Mouse (Mus musculus) intestine, embryonic 14.5 days (tissue): ENCODE results near the gene Snrnp35. TPM values are rescaled to one million over a fixed set of nuclear protein-coding genes. Genes with fewer than 3 reads are reported as not detected.

ENCODE experiments used
- ATAC-seq: fragments of 200-750 bp; cut with Nextera tagmentation; replicated peaks from 2 replicates; pipeline ENCODE4 v1.8.0; 2017; ENCODE audit warnings: low read depth, moderate number of reproducible peaks, moderate TSS enrichment, moderate library complexity; ENCODE audit not compliant: low FRiP score, low TSS enrichment
- DNase-seq: peaks from one replicate; pipeline ENCODE4 v3.0.0-alpha.2; 2018; ENCODE audit warnings: low spot score
- H3K27ac ChIP-seq: fragments of 300-500 bp; sonication (generic); 2 replicates; pipeline ENCODE4 v1.5.1; 2014; ENCODE audit warnings: low read depth, mild to moderate bottlenecking, control low read depth
- H3K27me3 ChIP-seq: fragments of 300-500 bp; sonication (generic); replicated peaks from 2 replicates; pipeline ENCODE4 v1.6.1; 2014; ENCODE audit warnings: low read length, control low read depth; ENCODE audit not compliant: control insufficient read depth, insufficient read depth
- H3K36me3 ChIP-seq: fragments of 300-500 bp; sonication (generic); 2 replicates; pipeline ENCODE4 v1.6.1; 2014; ENCODE audit warnings: low read length, control low read depth; ENCODE audit not compliant: control insufficient read depth, insufficient read depth
- H3K4me1 ChIP-seq: fragments of 300-500 bp; sonication (generic); replicated peaks from 2 replicates; pipeline ENCODE4 v1.6.1; 2014; ENCODE audit warnings: low read length, control low read depth, mixed read lengths; ENCODE audit not compliant: control insufficient read depth, insufficient read depth
- H3K4me2 ChIP-seq: fragments of 300-500 bp; sonication (generic); 2 replicates; pipeline ENCODE4 v1.6.1; 2014; ENCODE audit warnings: low read length
- H3K4me3 ChIP-seq: fragments of 300-500 bp; sonication (generic); 2 replicates; pipeline ENCODE4 v1.5.1; 2014; ENCODE audit warnings: low read depth, low read length, control low read depth, mixed read lengths
- H3K9ac ChIP-seq: fragments of 300-500 bp; sonication (generic); 2 replicates; pipeline ENCODE4 v1.6.1; 2014; ENCODE audit warnings: mild to moderate bottlenecking, low read length
- H3K9me3 ChIP-seq: fragments of 300-500 bp; sonication (generic); 2 replicates; pipeline ENCODE4 v1.6.1; 2016; ENCODE audit warnings: low read length, control low read depth; ENCODE audit not compliant: control insufficient read depth
- WGBS: fragments of 180-500 bp; shearing (Covaris S2); extraction: QIAGEN DNeasy Blood & Tissue Kit; methylation state at CpG from one replicate; pipeline ENCODE4 v1.1.7; 2014; 5-methylcytosine and 5-hydroxymethylcytosine counted together
- polyA plus RNA-seq: library from polyadenylated mRNA; unstranded; fragments of >200 nt; fragmentation: Nextera tagmentation; extraction: Ambion mirVana; gene quantifications from 2 replicates; pipeline ENCODE4 v1.2.1, GENCODE M21; 2014

Gene Snrnp35
- polyA plus RNA-seq, 1 experiment from 2014 or later, result 10.7 TPM

GRCm38 (mm10) chr5:124531583-124531930 is 48.6 kb downstream of the Snrnp35 start:
- 15% methylated on average over 14 of the region's 14 CpGs for WGBS
- peak overlapping the region; percentile 77 for H3K27ac ChIP-seq
- DNase-seq (no peak), ATAC-seq (no peak)
- H3K9ac ChIP-seq, result peak overlapping the region; percentile 69
- peaks cover 37% of the 10 kb centered on the region for H3K4me1 ChIP-seq
- H3K27me3 ChIP-seq, result no peaks in the 10 kb centered on the region
- H3K4me3 ChIP-seq, result peak overlapping the region; percentile 79
- peak overlapping the region; percentile 83 for H3K4me2 ChIP-seq
- H3K36me3 ChIP-seq, result no peaks in the 10 kb centered on the region
- no peaks in the 10 kb centered on the region for H3K9me3 ChIP-seq

DNA sequence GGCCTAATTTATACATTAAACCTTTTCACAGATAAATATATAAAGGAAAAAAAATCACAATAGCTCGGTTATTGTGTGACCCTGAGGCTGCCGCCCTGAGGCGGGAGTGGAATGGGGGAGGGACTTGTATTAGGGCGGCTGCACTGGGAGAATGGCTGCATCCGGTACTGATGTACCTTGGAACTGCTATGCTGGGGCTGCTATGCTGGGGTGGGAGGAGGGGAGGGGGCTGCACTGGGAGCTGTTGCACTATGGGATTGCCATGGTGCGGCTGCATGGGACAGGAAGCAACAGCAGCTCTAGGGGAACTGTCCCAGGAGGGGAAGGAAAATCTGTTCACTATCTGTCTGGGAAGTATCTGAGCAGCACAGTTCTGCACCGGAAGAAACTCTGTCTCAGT is 49.5 kb downstream of the Snrnp35 start:
- DNase-seq, result no peak
- peak overlapping the region; percentile 77 for H3K27ac ChIP-seq

GRCm38 (mm10) chr5:124535016-124535415 is 52.1 kb downstream of the Snrnp35 start:
- Histone ChIP-seq H3K27ac (no peak overlapping the region), H3K9ac (no peak overlapping the region), H3K27me3 (no peaks in the 10 kb centered on the region), H3K4me3 (no peak overlapping the region), H3K4me1 (peaks cover 20% of the 10 kb centered on the region), H3K9me3 (no peaks in the 10 kb centered on the region), H3K36me3 (no peaks in the 10 kb centered on the region), H3K4me2 (no peak overlapping the region)
- ATAC-seq (no peak), DNase-seq (no peak)
- 66% methylated on average over 5 of the region's 5 CpGs for WGBS

More for the DNA sequence above, 49.5 kb downstream of the Snrnp35 start:
- Histone ChIP-seq H3K4me2 (peak overlapping the region; percentile 83; the same call in 1 of the 2 replicates), H3K36me3 (no peaks in the 10 kb centered on the region), H3K9ac (no peak overlapping the region), H3K27me3 (no peaks in the 10 kb centered on the region), H3K9me3 (no peaks in the 10 kb centered on the region), H3K4me1 (peaks cover 40% of the 10 kb centered on the region), H3K4me3 (no peak overlapping the region)
- ATAC-seq, result no peak
- 17% methylated on average over 7 of the region's 7 CpGs for WGBS

GRCm38 (mm10) chr5:124536776-124537175 is 53.8 kb downstream of the Snrnp35 start:
- Histone ChIP-seq H3K9me3 (no peaks in the 10 kb centered on the region), H3K4me2 (peak overlapping the region; percentile 46), H3K4me1 (peaks cover 15% of the 10 kb centered on the region), H3K27ac (peak overlapping the region; percentile 16; the same call in 1 of the 2 replicates), H3K4me3 (peak overlapping the region; percentile 13; the same call in 1 of the 2 replicates), H3K27me3 (no peaks in the 10 kb centered on the region), H3K9ac (peak overlapping the region; percentile 27; the same call in 1 of the 2 replicates), H3K36me3 (no peaks in the 10 kb centered on the region)
- WGBS, result under 1% methylated on average over 16 of the region's 17 CpGs
- ATAC-seq (no peak), DNase-seq (peak; percentile 68)

DNA sequence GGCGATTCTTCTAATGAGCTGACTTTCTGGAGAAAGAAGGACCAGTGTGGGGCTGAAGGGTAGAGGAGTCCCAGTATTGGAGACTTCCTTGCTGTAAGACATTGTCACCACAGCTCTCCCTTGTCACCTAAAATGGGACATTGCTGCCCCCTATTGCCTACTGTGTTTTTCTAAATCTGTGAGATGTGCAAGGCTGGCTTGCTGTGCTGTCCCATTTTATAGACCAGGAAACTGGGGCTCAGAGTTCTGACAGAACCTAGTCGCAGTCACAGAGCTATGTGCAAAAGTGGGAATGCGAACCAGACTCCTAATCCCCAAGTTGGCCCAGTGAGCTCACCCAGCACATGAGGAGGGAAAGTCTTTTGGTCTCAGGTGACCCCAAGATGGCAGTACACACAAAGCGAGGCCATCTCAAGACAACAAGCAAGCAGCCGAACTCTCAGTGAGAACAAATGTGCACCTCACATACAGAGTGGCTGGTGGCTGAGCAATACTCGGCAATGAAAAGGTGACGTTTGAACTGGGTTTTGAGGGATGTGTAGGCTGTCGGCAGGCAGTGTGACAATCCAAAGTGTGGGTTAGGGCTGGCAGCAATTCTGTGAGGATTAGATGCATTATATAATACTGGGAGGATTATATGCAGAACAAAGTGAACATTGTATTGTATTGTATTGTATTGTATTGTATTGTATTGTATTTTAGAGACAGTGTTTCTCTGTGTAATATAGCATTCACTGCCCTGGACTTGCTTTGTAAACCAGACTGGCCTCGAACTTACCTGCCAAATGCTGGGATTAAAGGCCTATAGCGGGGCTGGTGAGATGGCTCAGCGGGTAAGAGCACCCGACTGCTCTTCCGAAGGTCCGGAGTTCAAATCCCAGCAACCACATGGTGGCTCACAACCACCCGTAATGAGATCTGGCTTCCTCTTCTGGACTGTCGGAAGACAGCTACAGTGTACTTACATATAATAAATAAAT is 56.2 kb downstream of the Snrnp35 start:
- no peak overlapping the region for H3K4me3 ChIP-seq
- no peak for ATAC-seq
- H3K4me1 ChIP-seq, result peaks cover 15% of the 10 kb centered on the region; the same call in 1 of the 2 replicates
- H3K4me2 ChIP-seq, result no peak overlapping the region
- no peak overlapping the region for H3K27ac ChIP-seq
- peaks cover 16% of the 10 kb centered on the region for H3K36me3 ChIP-seq
- H3K27me3 ChIP-seq, result no peaks in the 10 kb centered on the region
- H3K9ac ChIP-seq, result no peak overlapping the region
- no peaks in the 10 kb centered on the region for H3K9me3 ChIP-seq
- peak; percentile 55 for DNase-seq
- WGBS, result 72% methylated on average over 15 of the region's 16 CpGs

GRCm38 (mm10) chr5:124539905-124540304 is 57.0 kb downstream of the Snrnp35 start:
- H3K36me3 ChIP-seq, result peaks cover 24% of the 10 kb centered on the region
- H3K9ac ChIP-seq, result peak overlapping the region; percentile 92
- DNase-seq, result no peak
- ATAC-seq, result no peak
- no peaks in the 10 kb centered on the region for H3K9me3 ChIP-seq
- H3K4me1 ChIP-seq, result peaks cover 15% of the 10 kb centered on the region; the same call in 1 of the 2 replicates
- peak overlapping the region; percentile 95 for H3K4me3 ChIP-seq
- H3K27ac ChIP-seq, result peak overlapping the region; percentile 57; the same call in 1 of the 2 replicates
- H3K4me2 ChIP-seq, result peak overlapping the region; percentile 41
- 77% methylated on average over 4 of the region's 4 CpGs for WGBS
- H3K27me3 ChIP-seq, result no peaks in the 10 kb centered on the region

DNA sequence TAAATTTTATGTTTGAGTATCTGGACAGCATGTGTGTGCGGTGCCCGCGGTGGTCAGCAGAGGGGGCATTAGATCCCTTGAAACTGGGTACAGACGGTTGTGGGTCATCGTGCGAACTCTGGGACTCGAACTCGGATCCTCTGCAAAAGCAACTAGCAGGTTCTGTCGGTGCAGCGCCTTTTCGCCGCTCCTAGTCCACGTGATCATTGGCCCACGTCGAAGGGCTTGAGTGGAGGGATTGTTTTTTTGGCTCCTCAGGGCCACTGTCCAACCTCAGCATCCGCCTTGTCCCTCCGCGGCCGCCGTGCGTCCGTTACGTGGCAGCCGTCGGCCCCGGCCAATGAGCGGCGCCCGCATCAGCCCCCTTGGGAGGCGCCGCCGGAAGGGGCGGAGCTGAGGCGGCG is 57.5 kb downstream of the Snrnp35 start, which contains the start of gene Tmed2:
Gene Tmed2, plus strand, starts transcription at position 313 of the 404 bp plus-strand sequence.
- peaks cover 29% of the 10 kb centered on the region for H3K36me3 ChIP-seq
- peak; percentile 94 for ATAC-seq
- no peaks in the 10 kb centered on the region for H3K9me3 ChIP-seq
- peak; percentile 92 for DNase-seq
- H3K9ac ChIP-seq, result peak within 1 kb of the TSS; percentile 92
- WGBS, result under 1% methylated on average over 35 of the region's 35 CpGs
- H3K4me1 ChIP-seq, result peaks cover 15% of the 10 kb centered on the region; the same call in 1 of the 2 replicates
- peak within 1 kb of the TSS; percentile 95 for H3K4me3 ChIP-seq
- H3K27ac ChIP-seq, result peak within 1 kb of the TSS; percentile 83
- peak within 1 kb of the TSS; percentile 73 for H3K4me2 ChIP-seq
- no peaks in the 10 kb centered on the region for H3K27me3 ChIP-seq
